Mouse (Mus musculus) stomach, postnatal 0 days (tissue): ENCODE data around the gene B9d2.

Source experiments
- CTCF ChIP-seq: IDR thresholded peaks from 2 replicates; pipeline ENCODE4 v1.5.1; 2016; ENCODE audit warnings: antibody characterized with exemption, low read depth, mild to moderate bottlenecking, moderate library complexity
- EP300 ChIP-seq: optimal IDR thresholded peaks from 2 replicates; pipeline ENCODE3; 2016; ENCODE audit warnings: antibody characterized with exemption

- TF ChIP-seq CTCF = no peak; the same call in 1 of the 2 replicates
- no peak for TF ChIP-seq EP300
Measured at GRCm38 (mm10) chr7:25651281-25651680, 29.3 kb upstream of the B9d2 start.
